Mouse (Mus musculus) stomach, embryonic 14.5 days (tissue): ENCODE results near the gene Prdm13. TPM values are rescaled to one million over a fixed set of nuclear protein-coding genes. Genes with fewer than 3 reads are reported as not detected.

Source experiments
- ATAC-seq: fragments of 200-750 bp; cut with Nextera tagmentation; 2 replicates; pipeline ENCODE4 v1.8.0; 2017; ENCODE audit warnings: low read depth, moderate TSS enrichment; ENCODE audit not compliant: insufficient number of reproducible peaks, insufficient read depth, low FRiP score
- H3K27ac ChIP-seq: fragments of 300-500 bp; sonication (generic); 2 replicates; pipeline ENCODE4 v1.5.1; 2014; ENCODE audit warnings: mild to moderate bottlenecking, low read length, moderate library complexity, mixed read lengths
- H3K27me3 ChIP-seq: fragments of 300-500 bp; sonication (generic); 2 replicates; pipeline ENCODE4 v1.6.1; 2014; ENCODE audit warnings: low read length, control low read depth, mixed read lengths; ENCODE audit not compliant: control insufficient read depth, insufficient read depth
- H3K36me3 ChIP-seq: fragments of 300-500 bp; sonication (generic); 2 replicates; pipeline ENCODE4 v1.6.1; 2014; ENCODE audit warnings: mild to moderate bottlenecking, control low read depth, low read length, moderate library complexity, mixed read lengths; ENCODE audit not compliant: control insufficient read depth, insufficient read depth
- H3K4me1 ChIP-seq: fragments of 300-500 bp; sonication (generic); 2 replicates; pipeline ENCODE4 v1.6.1; 2014; ENCODE audit warnings: low read length, control low read depth, mixed read lengths; ENCODE audit not compliant: control insufficient read depth, insufficient read depth
- H3K4me2 ChIP-seq: fragments of 300-500 bp; sonication (generic); replicated peaks from 2 replicates; pipeline ENCODE4 v1.6.1; 2014; ENCODE audit warnings: low read depth, low read length, control low read depth
- H3K4me3 ChIP-seq: fragments of 300-500 bp; sonication (generic); 2 replicates; pipeline ENCODE4 v1.5.1; 2014; ENCODE audit warnings: low read depth, low read length, control low read depth
- H3K9ac ChIP-seq: fragments of 300-500 bp; sonication (generic); replicated peaks from 2 replicates; pipeline ENCODE4 v1.6.1; 2014; ENCODE audit warnings: low read depth, mild to moderate bottlenecking, control low read depth, low read length, moderate library complexity, mixed read lengths
- H3K9me3 ChIP-seq: fragments of 300-500 bp; sonication (generic); 2 replicates; pipeline ENCODE4 v1.6.1; 2016; ENCODE audit warnings: low read depth, low read length, control low read depth; ENCODE audit not compliant: control insufficient read depth
- WGBS: fragments of 180-500 bp; shearing (Covaris S2); extraction: QIAGEN DNeasy Blood & Tissue Kit; methylation state at CpG from one replicate; pipeline ENCODE4 v1.1.7; 2014; 5-methylcytosine and 5-hydroxymethylcytosine counted together
- polyA plus RNA-seq: library from polyadenylated mRNA; unstranded; fragments of >200 nt; fragmentation: Nextera tagmentation; extraction: Ambion mirVana; gene quantifications from 2 replicates; pipeline ENCODE4 v1.2.1, GENCODE M21; 2014

The Prdm13 gene
- polyA plus RNA-seq, 1 experiment from 2014 or later, result not detected

DNA sequence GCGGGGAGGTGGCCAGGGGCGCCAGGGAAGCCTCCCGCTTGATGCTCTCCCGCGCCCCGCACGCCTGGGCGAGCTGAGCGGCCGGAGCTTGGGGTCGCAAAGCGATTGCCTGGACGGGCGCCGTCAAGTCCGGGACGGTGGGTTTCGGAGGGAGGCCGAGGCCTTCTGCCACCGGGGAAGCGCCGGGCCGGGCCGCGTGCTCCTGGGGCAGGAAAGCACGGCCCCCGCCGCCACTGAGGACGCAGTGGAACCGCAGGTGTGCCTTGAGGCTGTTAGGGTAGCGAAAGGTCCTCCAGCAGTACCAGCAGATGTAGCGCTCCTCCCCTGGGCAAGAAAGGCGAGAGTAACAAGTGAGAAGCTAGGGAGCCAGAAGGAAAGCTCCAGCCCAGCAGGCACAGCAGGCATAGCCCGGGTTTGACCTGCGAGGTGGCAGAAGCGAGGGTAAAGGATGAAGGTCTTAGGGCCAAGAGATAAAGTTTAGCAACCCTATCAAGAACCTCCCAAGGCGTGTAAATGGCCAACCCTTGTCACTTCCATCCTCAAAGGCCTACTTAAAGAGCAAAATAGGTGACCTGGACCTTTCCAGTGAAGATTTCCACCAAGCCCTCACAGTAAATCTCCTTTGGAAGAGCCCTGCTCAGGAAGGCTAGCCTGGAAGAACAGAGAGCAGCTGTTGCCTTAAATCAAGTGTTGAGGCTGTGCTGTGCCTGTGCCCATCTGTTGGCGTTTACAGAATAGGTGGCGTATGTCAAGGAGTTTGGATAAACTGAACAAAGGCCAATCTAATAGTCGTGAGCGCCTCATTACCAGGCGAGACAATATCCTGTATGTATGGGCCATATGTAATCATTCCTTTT lies 5.9 kb downstream of the Prdm13 start:
- Histone ChIP-seq H3K9me3 (no peaks in the 10 kb centered on the region), H3K9ac (no peak overlapping the region), H3K36me3 (no peaks in the 10 kb centered on the region), H3K4me2 (peak overlapping the region; percentile 63), H3K27me3 (peaks cover 75% of the 10 kb centered on the region), H3K27ac (no peak overlapping the region), H3K4me3 (peak overlapping the region; percentile 36), H3K4me1 (no peaks in the 10 kb centered on the region; the same call in 1 of the 2 replicates)
- ATAC-seq, result no peak
- 2% methylated on average over 42 of the region's 42 CpGs for WGBS

DNA sequence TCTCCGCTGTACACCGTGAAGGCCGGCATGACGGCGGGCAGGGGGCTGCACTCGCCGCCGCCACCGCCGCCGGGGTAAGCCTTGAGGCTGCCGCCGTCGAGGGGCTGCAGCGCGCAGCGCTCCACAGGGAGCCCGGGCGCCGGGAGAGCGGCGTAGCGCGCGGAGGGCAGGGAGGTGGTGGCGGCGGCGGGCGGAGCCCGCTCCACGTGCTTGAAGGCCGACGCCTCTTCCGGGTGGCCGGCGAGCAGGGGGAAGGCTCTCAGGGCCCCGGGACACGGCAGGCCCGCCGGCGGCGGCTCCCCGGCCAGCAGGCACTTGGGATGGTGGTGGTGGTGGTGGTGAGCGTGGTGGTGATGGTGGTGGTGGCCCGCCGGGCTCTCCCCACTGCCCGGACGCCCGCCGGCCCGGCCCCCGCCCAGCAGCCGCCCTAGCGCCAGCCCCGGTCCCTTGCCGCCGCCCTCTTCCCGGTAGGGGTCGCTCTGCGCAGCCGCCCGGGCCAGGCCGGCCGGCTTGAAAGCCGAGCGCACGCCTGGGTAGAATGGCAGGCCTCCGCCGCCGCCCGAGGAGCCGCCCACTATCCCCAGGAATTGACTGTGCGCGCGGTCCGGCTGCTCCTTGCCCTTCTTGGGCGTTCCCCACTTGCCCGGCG lies 6.7 kb downstream of the Prdm13 start:
- Histone ChIP-seq H3K27me3 (peaks cover 74% of the 10 kb centered on the region), H3K36me3 (no peaks in the 10 kb centered on the region), H3K27ac (no peak overlapping the region), H3K4me3 (peak overlapping the region; percentile 36), H3K4me1 (no peaks in the 10 kb centered on the region; the same call in 1 of the 2 replicates), H3K9ac (no peak overlapping the region), H3K4me2 (peak overlapping the region; percentile 63), H3K9me3 (no peaks in the 10 kb centered on the region)
- peak; percentile 75 for ATAC-seq
- under 1% methylated on average over 58 of the region's 79 CpGs for WGBS

DNA sequence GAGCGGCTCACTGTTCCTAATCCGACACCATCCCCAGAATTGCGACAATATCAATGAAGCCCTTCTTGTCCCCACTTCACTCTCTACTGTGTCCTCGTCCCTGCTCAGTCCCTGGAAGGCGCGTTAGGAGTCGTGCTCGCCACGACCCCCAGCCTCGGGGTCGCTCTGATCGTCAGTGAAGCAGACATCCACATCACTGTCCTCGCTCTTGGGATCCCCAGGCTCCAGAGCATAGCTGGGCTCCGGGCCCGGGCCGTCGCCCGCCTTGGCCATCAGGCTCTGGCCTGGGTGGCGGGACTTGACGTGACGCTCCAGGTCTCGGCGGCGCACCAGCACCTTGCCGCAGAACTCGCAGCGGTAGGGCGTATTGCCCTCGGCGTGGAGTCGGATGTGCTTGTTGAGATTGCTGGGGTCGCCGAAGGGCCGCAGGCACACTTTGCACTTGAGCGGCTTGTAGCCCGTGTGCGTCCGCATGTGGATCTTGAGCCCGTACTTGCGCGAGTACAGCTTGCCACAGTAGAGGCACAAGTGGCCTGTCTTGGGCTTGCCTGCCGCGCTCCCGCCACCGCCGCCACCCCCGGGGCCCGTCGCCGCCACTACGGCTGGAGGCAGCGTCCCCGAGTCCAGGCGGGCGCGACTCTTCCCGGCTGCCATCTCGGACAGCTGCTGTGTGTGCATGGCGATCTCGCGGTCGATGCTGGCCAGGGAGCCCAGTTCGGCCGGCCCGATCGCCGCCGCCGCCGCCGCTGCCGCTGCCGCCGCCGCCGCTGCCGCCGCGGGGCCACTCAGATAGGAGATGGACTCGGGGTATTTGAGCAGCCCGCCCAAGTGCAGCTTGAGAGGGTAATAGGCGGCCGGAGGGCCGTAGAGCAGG lies 7.4 kb downstream of the Prdm13 start:
- peak overlapping the region; percentile 63 for H3K4me2 ChIP-seq
- no peaks in the 10 kb centered on the region; the same call in 1 of the 2 replicates for H3K4me1 ChIP-seq
- H3K4me3 ChIP-seq, result peak overlapping the region; percentile 36
- H3K27me3 ChIP-seq, result peaks cover 70% of the 10 kb centered on the region
- ATAC-seq, result no peak; the same call in 1 of the 2 replicates
- under 1% methylated on average over 84 of the region's 84 CpGs for WGBS
- no peaks in the 10 kb centered on the region for H3K36me3 ChIP-seq
- no peak overlapping the region for H3K9ac ChIP-seq
- H3K27ac ChIP-seq, result no peak overlapping the region
- H3K9me3 ChIP-seq, result no peaks in the 10 kb centered on the region

DNA sequence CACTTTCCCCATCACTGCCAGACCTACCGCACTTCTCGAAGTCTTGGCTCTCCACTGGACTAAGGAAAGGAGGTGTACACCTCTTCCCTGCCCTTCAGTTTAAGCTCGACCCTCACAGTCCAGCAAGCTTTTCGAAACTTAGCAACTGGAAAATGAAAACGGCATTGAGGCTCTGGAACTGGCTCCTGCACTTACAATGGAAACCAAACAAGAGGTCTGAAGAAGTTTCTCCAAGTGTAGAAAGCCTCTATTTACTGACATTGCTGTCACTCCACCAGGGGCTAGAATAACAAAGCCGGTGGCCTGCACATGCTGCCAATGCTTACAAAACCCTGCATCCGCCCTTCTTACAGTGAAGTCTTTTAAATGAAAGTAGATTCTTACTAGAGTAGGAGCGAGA lies 11.1 kb downstream of the Prdm13 start:
- Histone ChIP-seq H3K4me1 (no peaks in the 10 kb centered on the region; the same call in 1 of the 2 replicates), H3K27me3 (peaks cover 54% of the 10 kb centered on the region), H3K4me3 (no peak overlapping the region), H3K36me3 (no peaks in the 10 kb centered on the region), H3K9ac (no peak overlapping the region), H3K9me3 (no peaks in the 10 kb centered on the region), H3K4me2 (no peak overlapping the region), H3K27ac (no peak overlapping the region)
- 7% methylated on average over 8 of the region's 8 CpGs for WGBS
- no peak for ATAC-seq

DNA sequence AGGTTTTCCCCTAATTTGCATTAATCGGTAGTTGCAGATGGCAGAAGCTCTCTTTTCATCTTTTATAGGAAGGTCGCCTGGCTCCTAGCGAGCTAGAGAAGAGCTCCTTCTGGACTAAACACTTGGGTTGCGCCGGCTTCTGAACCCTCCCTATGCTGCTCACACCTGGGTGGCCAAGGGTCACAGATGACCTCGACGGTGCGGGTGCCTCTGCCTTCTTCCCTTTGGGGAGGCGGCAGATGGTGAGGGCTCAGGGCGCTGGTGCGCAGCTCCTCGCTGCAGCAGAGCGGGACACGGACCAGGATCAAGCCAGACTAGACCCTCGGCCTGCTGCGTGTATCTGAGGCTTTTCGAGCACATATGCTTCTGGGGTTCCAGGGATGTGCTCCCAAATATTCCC lies 11.7 kb downstream of the Prdm13 start:
- Histone ChIP-seq H3K4me2 (no peak overlapping the region), H3K9ac (no peak overlapping the region), H3K9me3 (no peaks in the 10 kb centered on the region), H3K4me3 (no peak overlapping the region), H3K4me1 (no peaks in the 10 kb centered on the region; the same call in 1 of the 2 replicates), H3K27ac (no peak overlapping the region), H3K27me3 (peaks cover 47% of the 10 kb centered on the region), H3K36me3 (no peaks in the 10 kb centered on the region)
- ATAC-seq, result no peak
- 2% methylated on average over 17 of the region's 17 CpGs for WGBS

DNA sequence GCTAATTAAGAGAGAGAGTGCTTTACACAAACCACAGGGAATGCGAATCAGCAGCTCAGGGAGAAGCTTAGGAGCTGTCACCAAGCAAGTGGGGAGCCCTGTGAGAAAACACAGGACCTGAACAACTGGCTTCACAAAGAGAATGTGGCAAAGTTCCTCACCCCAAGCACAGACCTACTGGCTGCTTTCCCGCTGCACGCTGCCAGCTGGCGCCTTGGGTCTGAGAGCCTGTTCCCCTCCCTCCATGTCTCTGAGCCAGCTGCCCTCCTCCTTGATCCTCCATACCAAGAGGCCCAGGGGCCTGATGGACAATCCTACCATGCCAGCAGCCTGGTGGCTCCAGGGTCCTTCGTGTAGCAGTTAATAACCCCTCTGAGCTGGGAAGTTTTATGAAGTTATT lies 19.8 kb downstream of the Prdm13 start:
- WGBS, result 16% methylated on average over 5 of the region's 5 CpGs
- no peak for ATAC-seq
- Histone ChIP-seq H3K9ac (no peak overlapping the region), H3K9me3 (no peaks in the 10 kb centered on the region), H3K27me3 (no peaks in the 10 kb centered on the region), H3K4me2 (no peak overlapping the region), H3K36me3 (no peaks in the 10 kb centered on the region), H3K27ac (no peak overlapping the region), H3K4me1 (no peaks in the 10 kb centered on the region), H3K4me3 (no peak overlapping the region)

DNA sequence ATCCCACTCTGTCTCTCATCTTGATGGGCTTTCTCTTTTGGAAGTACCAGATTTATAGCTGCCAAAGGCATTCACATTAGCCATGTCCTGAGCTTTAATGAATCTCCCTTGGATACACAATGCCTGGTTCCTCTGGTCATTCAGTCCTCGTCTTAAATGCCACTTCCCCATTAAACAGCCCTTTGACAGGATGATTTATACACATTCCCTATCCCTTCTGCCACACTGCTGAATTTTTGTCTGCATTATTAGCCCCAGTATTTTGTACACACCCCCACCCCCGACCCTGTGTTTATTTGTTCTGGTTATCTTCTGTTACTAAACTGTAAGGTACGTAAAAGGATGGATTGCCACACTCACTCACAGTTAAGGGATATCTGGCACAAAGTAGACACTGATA lies 27.6 kb downstream of the Prdm13 start:
- 22% methylated on average over 3 of the region's 3 CpGs for WGBS
- Histone ChIP-seq H3K9me3 (no peaks in the 10 kb centered on the region), H3K4me2 (no peak overlapping the region), H3K4me1 (no peaks in the 10 kb centered on the region), H3K9ac (no peak overlapping the region), H3K27ac (no peak overlapping the region), H3K4me3 (no peak overlapping the region), H3K36me3 (no peaks in the 10 kb centered on the region), H3K27me3 (no peaks in the 10 kb centered on the region)
- no peak for ATAC-seq

DNA sequence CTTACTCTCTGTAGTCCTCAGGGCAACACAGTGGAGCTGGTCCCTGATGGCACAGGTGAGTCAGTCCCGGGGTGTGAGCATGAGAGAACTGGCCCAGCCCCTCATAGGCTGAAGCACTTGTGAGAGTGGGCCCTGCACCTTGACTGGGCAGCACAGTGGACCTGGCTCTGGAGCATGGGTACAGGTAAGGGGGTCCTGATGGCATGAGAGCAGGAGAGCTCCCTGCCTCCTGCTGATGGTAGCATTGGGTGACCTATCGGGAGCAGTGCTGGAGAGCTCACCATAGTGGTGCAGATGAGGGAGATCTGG lies 56.5 kb downstream of the Prdm13 start:
- no peak overlapping the region for H3K27ac ChIP-seq
- no peak overlapping the region for H3K9ac ChIP-seq
- H3K9me3 ChIP-seq, result no peaks in the 10 kb centered on the region
- H3K4me2 ChIP-seq, result no peak overlapping the region
- WGBS, result 80% methylated on average over 2 of the region's 2 CpGs
- H3K36me3 ChIP-seq, result no peaks in the 10 kb centered on the region
- ATAC-seq, result 0 out of 2 replicates have a peak, but pooled peaks have one; percentile 37
- H3K4me3 ChIP-seq, result no peak overlapping the region
- no peaks in the 10 kb centered on the region for H3K27me3 ChIP-seq
- no peaks in the 10 kb centered on the region for H3K4me1 ChIP-seq
